Mouse (Mus musculus) layer of hippocampus, adult 18-20 months (tissue): ENCODE measurements around the gene Parvb. TPM values are rescaled to one million over a fixed set of nuclear protein-coding genes. Genes with fewer than 3 reads are reported as not detected.

ENCODE experiments used
- DNase-seq, 2 experiments: peaks; one replicate each; pipeline ENCODE4 v3.0.0; 2022; ENCODE audit warnings: low spot score in 2 of 2
- total RNA-seq, 2 experiments: library from RNA; stranded (reverse); gene quantifications; 2 replicates each; pipeline ENCODE4 v1.2.3; 2021

Gene Parvb
- total RNA-seq, 2 experiments from 2014 or later: 28.8 to 29.5 TPM

- DNase-seq: no peak
Measured at GRCm38 (mm10) chr15:84216461-84217084, 15.3 kb upstream of the Parvb start.

- no peak for DNase-seq
Measured at GRCm38 (mm10) chr15:84217969-84218782, 13.7 kb upstream of the Parvb start.

- DNase-seq: no peak
Measured at GRCm38 (mm10) chr15:84218783-84219271, 13.0 kb upstream of the Parvb start.

GRCm38 (mm10) chr15:84221539-84221938 is 10.3 kb upstream of the Parvb start:
- no peak for DNase-seq

GRCm38 (mm10) chr15:84223423-84223822 is 8.4 kb upstream of the Parvb start:
- peak in 1 of 2 experiments; percentile 50 for DNase-seq

- DNase-seq: no peak
Measured at GRCm38 (mm10) chr15:84224779-84225178, 7.1 kb upstream of the Parvb start.

- no peak for DNase-seq
Measured at GRCm38 (mm10) chr15:84226918-84227317, 4.9 kb upstream of the Parvb start.

GRCm38 (mm10) chr15:84230661-84231060 is 1.2 kb upstream of the Parvb start:
- DNase-seq: no peak

- DNase-seq: peak; percentile 76 to 85
Measured at GRCm38 (mm10) chr15:84231113-84231712, 630 bp upstream of the Parvb start.

GRCm38 (mm10) chr15:84232609-84233008 is 766 bp downstream of the Parvb start:
- DNase-seq: no peak

GRCm38 (mm10) chr15:84234794-84235581 is 3.1 kb downstream of the Parvb start:
- DNase-seq: no peak

GRCm38 (mm10) chr15:84235646-84236045 is 3.8 kb downstream of the Parvb start:
- no peak for DNase-seq

GRCm38 (mm10) chr15:84238552-84238951 is 6.7 kb downstream of the Parvb start:
- DNase-seq: no peak

- no peak for DNase-seq
Measured at GRCm38 (mm10) chr15:84238991-84239401, 7.2 kb downstream of the Parvb start.

GRCm38 (mm10) chr15:84241520-84241919 is 9.7 kb downstream of the Parvb start:
- no peak for DNase-seq

- DNase-seq: no peak
Measured at GRCm38 (mm10) chr15:84245104-84245503, 13.3 kb downstream of the Parvb start.

- DNase-seq: no peak
Measured at GRCm38 (mm10) chr15:84246195-84246594, 14.4 kb downstream of the Parvb start.

- DNase-seq: no peak
Measured at GRCm38 (mm10) chr15:84247309-84247708, 15.5 kb downstream of the Parvb start.

GRCm38 (mm10) chr15:84251227-84251626 is 19.4 kb downstream of the Parvb start:
- no peak for DNase-seq

- no peak for DNase-seq
Measured at GRCm38 (mm10) chr15:84252645-84253044, 20.8 kb downstream of the Parvb start.

GRCm38 (mm10) chr15:84253757-84254156 is 21.9 kb downstream of the Parvb start:
- DNase-seq: peak in 1 of 2 experiments; percentile 65
